ENCODE assay signal across 7 mouse cellular contexts in the genomic region with DNA sequence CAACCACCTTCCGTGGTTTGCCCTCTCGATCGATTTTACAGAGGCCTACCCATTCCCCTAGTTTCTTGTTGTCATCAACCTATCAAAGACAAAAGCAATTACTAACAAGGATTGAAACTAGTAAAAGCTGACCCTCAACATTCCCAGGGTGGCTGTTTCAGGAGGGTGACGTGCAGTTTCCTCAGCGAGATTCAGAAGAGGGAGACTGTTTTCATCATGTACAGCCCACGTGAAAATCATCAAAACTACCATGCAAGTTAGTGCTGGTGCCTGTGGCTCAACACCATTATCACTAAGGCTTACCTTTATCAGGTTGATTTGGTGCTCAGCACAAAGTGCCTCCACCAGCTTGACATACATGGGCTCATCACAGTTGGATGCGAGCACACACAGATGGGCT. TPM values are rescaled to one million over a fixed set of nuclear protein-coding genes. Genes with fewer than 3 reads are reported as not detected.
DNase-seq lines count a peak whose midpoint lies in the region; ATAC-seq and TF ChIP-seq lines count a peak whose summit lies in the region.
"Not testable (repeated sequence)": the region's sequence is repeated elsewhere in the genome, so short reads cannot be mapped to it uniquely, and the experiment has no call there.

No protein-coding gene starts in this region.

- H3K4me2 ChIP-seq in embryonic facial prominence, embryonic 14.5 days (ENCODE audit: low read depth, low read length) = peak overlapping the region; percentile 82
- H3K4me2 ChIP-seq in hindbrain, embryonic 14.5 days (replicated peaks) = peak overlapping the region; percentile 98
- peak overlapping the region; percentile 91 for H3K4me2 ChIP-seq in lung, embryonic 14.5 days
- peak overlapping the region; percentile 85 for H3K4me2 ChIP-seq in midbrain, postnatal 0 days (ENCODE audit: low read depth, low read length, poor library complexity, severe bottlenecking)

- not testable (repeated sequence) for TF ChIP-seq CTCF in G1E (IDR thresholded peaks at IDR 0.05; ENCODE audit: low read depth, low read length); lung, embryonic 14.5 days (IDR thresholded peaks at IDR 0.05; ENCODE audit: low read depth); midbrain, postnatal 0 days (IDR thresholded peaks at IDR 0.05)

- 41% methylated on average over 7 of the region's 7 CpGs for WGBS in embryonic facial prominence, embryonic 14.5 days
- 52% methylated on average over 7 of the region's 7 CpGs for WGBS in hindbrain, embryonic 14.5 days
- WGBS in limb, embryonic 10.5 days = 43% methylated on average over 7 of the region's 7 CpGs
- WGBS in lung, embryonic 14.5 days = 47% methylated on average over 7 of the region's 7 CpGs
- WGBS in midbrain, postnatal 0 days = 48% methylated on average over 7 of the region's 7 CpGs

- ATAC-seq in G1E (ENCODE audit: extremely low read depth, insufficient number of reproducible peaks, low FRiP score, poor library complexity, severe bottlenecking); embryonic facial prominence, embryonic 14.5 days (ENCODE audit: low read depth); hindbrain, embryonic 14.5 days (ENCODE audit: low FRiP score); lung, embryonic 14.5 days (ENCODE audit: insufficient read depth); midbrain, postnatal 0 days (ENCODE audit: low FRiP score): not testable (repeated sequence)

- not testable (repeated sequence) for H3K9me3 ChIP-seq in G1E (replicated peaks); embryonic facial prominence, embryonic 14.5 days (ENCODE audit: control insufficient read depth, low read length); hindbrain, embryonic 14.5 days (ENCODE audit: control insufficient read depth, low read length); limb, embryonic 10.5 days (replicated peaks); lung, embryonic 14.5 days (ENCODE audit: low read depth, low read length); midbrain, postnatal 0 days (ENCODE audit: low read length)

- H3K27me3 ChIP-seq in G1E (ENCODE audit: insufficient read depth, low read length); embryonic facial prominence, embryonic 14.5 days (replicated peaks; ENCODE audit: control insufficient read depth, insufficient read depth, low read length); hindbrain, embryonic 14.5 days (ENCODE audit: control insufficient read depth, insufficient read depth, low read length); limb, embryonic 10.5 days (ENCODE audit: low read depth, poor library complexity, severe bottlenecking); lung, embryonic 14.5 days (ENCODE audit: insufficient read depth, low read length); midbrain, postnatal 0 days (ENCODE audit: insufficient read depth, low read length): not testable (repeated sequence)

- not testable (repeated sequence) for H3K27ac ChIP-seq in embryonic facial prominence, embryonic 14.5 days (replicated peaks; ENCODE audit: low read depth, low read length); hindbrain, embryonic 14.5 days; midbrain, postnatal 0 days (ENCODE audit: low read depth, low read length)
- H3K27ac ChIP-seq in limb, embryonic 10.5 days = peak overlapping the region; percentile 4; the same call in 1 of the 2 replicates
- H3K27ac ChIP-seq in lung, embryonic 14.5 days (ENCODE audit: low read depth) = peak overlapping the region; percentile 18; the same call in 1 of the 2 replicates

- peaks cover 34% of the 10 kb centered on the region for H3K4me1 ChIP-seq in G1E (ENCODE audit: insufficient read depth, low read depth, low read length)
- H3K4me1 ChIP-seq in embryonic facial prominence, embryonic 14.5 days (ENCODE audit: control insufficient read depth, insufficient read depth, low read length) = peaks cover 15% of the 10 kb centered on the region
- H3K4me1 ChIP-seq in hindbrain, embryonic 14.5 days (replicated peaks; ENCODE audit: control insufficient read depth, insufficient read depth, low read length) = peaks cover 17% of the 10 kb centered on the region
- H3K4me1 ChIP-seq in limb, embryonic 10.5 days = peaks cover 16% of the 10 kb centered on the region
- H3K4me1 ChIP-seq in lung, embryonic 14.5 days (ENCODE audit: insufficient read depth); midbrain, postnatal 0 days (ENCODE audit: insufficient read depth, low read length): not testable (repeated sequence)

- peak overlapping the region; percentile 96; the same call in 1 of the 2 replicates for H3K9ac ChIP-seq in embryonic facial prominence, embryonic 14.5 days (ENCODE audit: low read depth, low read length)
- peak overlapping the region; percentile 95 for H3K9ac ChIP-seq in hindbrain, embryonic 14.5 days
- peak overlapping the region; percentile 97 for H3K9ac ChIP-seq in lung, embryonic 14.5 days
- peak overlapping the region; percentile 91 for H3K9ac ChIP-seq in midbrain, postnatal 0 days (replicated peaks; ENCODE audit: low read length, poor library complexity, severe bottlenecking)

- peak overlapping the region; percentile 90 for H3K4me3 ChIP-seq in G1E (ENCODE audit: low read depth, low read length)
- peak overlapping the region; percentile 90 for H3K4me3 ChIP-seq in embryonic facial prominence, embryonic 14.5 days (ENCODE audit: low read depth, low read length)
- peak overlapping the region; percentile 85 for H3K4me3 ChIP-seq in hindbrain, embryonic 14.5 days (replicated peaks; ENCODE audit: low read length)
- peak overlapping the region; percentile 94 for H3K4me3 ChIP-seq in limb, embryonic 10.5 days
- peak overlapping the region; percentile 81 for H3K4me3 ChIP-seq in lung, embryonic 14.5 days (ENCODE audit: low read depth, low read length)
- H3K4me3 ChIP-seq in midbrain, postnatal 0 days (ENCODE audit: low read depth, low read length) = peak overlapping the region; percentile 74

- peaks cover 35% of the 10 kb centered on the region for H3K36me3 ChIP-seq in G1E (replicated peaks)
- H3K36me3 ChIP-seq in embryonic facial prominence, embryonic 14.5 days (ENCODE audit: control insufficient read depth, insufficient read depth, low read length) = peaks cover 52% of the 10 kb centered on the region
- peaks cover 54% of the 10 kb centered on the region for H3K36me3 ChIP-seq in hindbrain, embryonic 14.5 days (replicated peaks; ENCODE audit: control insufficient read depth, insufficient read depth)
- H3K36me3 ChIP-seq in limb, embryonic 10.5 days = peaks cover 46% of the 10 kb centered on the region
- H3K36me3 ChIP-seq in lung, embryonic 14.5 days (ENCODE audit: insufficient read depth) = peaks cover 39% of the 10 kb centered on the region
- H3K36me3 ChIP-seq in midbrain, postnatal 0 days (ENCODE audit: insufficient read depth, low read length) = peaks cover 12% of the 10 kb centered on the region; the same call in 1 of the 2 replicates

- DNase-seq in G1E (ENCODE audit: low spot score); embryonic facial prominence, embryonic 14.5 days (ENCODE audit: low spot score); hindbrain, embryonic 14.5 days (ENCODE audit: low spot score); limb, embryonic 10.5 days (ENCODE audit: low spot score); lung, embryonic 14.5 days; midbrain, postnatal 0 days (ENCODE audit: low spot score): not testable (repeated sequence)
- DNase-seq in heart, adult 11 months = peak; percentile 66

RNA-seq across cellular contexts. Expression of a gene that starts 1.5 kb away (rescaled TPM):
- total RNA-seq in G1E (2014; fragmentation: Nextera tagmentation) (1,930 and 2,036 TPM in 2 replicates), G1E (2017) (1,882 and 2,182 TPM in 2 replicates)
- polyA plus RNA-seq in G1E (2012) = 1,152 and 1,558 TPM in 2 replicates
- polyA plus RNA-seq in embryonic facial prominence, embryonic 14.5 days (2014; fragmentation: Nextera tagmentation; extraction: Ambion mirVana) = 254 and 271 TPM in 2 replicates
- 114 and 132 TPM in 2 replicates for polyA plus RNA-seq in hindbrain, embryonic 14.5 days (2014; fragmentation: Nextera tagmentation; extraction: Ambion mirVana)
- 146 and 189 TPM in 2 replicates for polyA plus RNA-seq in limb, embryonic 10.5 days (2016; fragmentation: Nextera tagmentation; extraction: Ambion mirVana)
- polyA plus RNA-seq in lung, embryonic 14.5 days (2014; fragmentation: Nextera tagmentation; extraction: Ambion mirVana) = 235 and 246 TPM in 2 replicates
- total RNA-seq in midbrain, postnatal 0 days (2014; rRNA removed) = 1,859 and 2,007 TPM in 2 replicates
- polyA plus RNA-seq in midbrain, postnatal 0 days (2015; fragmentation: Nextera tagmentation; extraction: Ambion mirVana) = 108 and 142 TPM in 2 replicates

RNA-seq across cellular contexts. Expression of a gene that starts 11.2 kb away (rescaled TPM):
- total RNA-seq in G1E (2014; fragmentation: Nextera tagmentation) (not detected in 2 replicates), G1E (2017) (not detected in 2 replicates)
- polyA plus RNA-seq in G1E (2012) = not detected in 2 replicates
- 18.5 and 18.8 TPM in 2 replicates for polyA plus RNA-seq in embryonic facial prominence, embryonic 14.5 days (2014; fragmentation: Nextera tagmentation; extraction: Ambion mirVana)
- 22.6 and 25.5 TPM in 2 replicates for polyA plus RNA-seq in hindbrain, embryonic 14.5 days (2014; fragmentation: Nextera tagmentation; extraction: Ambion mirVana)
- 10.3 and 13.8 TPM in 2 replicates for polyA plus RNA-seq in limb, embryonic 10.5 days (2016; fragmentation: Nextera tagmentation; extraction: Ambion mirVana)
- 21.7 and 22.9 TPM in 2 replicates for polyA plus RNA-seq in lung, embryonic 14.5 days (2014; fragmentation: Nextera tagmentation; extraction: Ambion mirVana)
- total RNA-seq in midbrain, postnatal 0 days (2014; rRNA removed) = 12.7 and 13.7 TPM in 2 replicates
- polyA plus RNA-seq in midbrain, postnatal 0 days (2015; fragmentation: Nextera tagmentation; extraction: Ambion mirVana) = 12.4 TPM in 2 replicates

Comparison
In these comparisons a context has a peak if more than half of its experiments do, and no peak if none do; other contexts are left out.
1. RNA of a gene that starts 11.2 kb away (polyA plus RNA-seq): 22.6 to 25.5 TPM in hindbrain, embryonic 14.5 days, 21.7 to 22.9 TPM in lung, embryonic 14.5 days, 18.5 to 18.8 TPM in embryonic facial prominence, embryonic 14.5 days, 10.3 to 13.8 TPM in limb, embryonic 10.5 days and 12.4 TPM in midbrain, postnatal 0 days; not detected in G1E; every median in the first group is over 10 times any median in the second.
2. Peak in every context shown above with its lines, with median percentiles within 50 percentile points of each other: H3K4me3 ChIP-seq, H3K4me2 ChIP-seq and H3K9ac ChIP-seq.